ENCODE assay signal across 9 mouse cellular contexts in the genomic region with DNA sequence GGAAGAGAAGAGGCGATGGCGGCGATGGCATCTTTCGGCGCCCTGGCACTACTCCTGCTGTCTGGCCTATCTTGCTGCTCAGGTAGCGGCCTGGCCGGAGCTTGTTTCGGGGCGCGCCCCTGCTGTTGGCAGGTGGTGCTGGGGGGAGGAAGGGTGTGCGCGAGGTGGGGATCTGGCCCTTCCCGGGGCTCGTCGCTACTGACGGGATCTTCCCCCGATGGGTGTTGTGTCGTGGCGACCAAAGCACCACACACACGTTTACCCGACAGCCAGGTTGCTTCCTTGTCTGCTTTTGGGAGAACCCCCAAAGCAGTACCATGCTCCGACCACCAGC. TPM values are rescaled to one million over a fixed set of nuclear protein-coding genes. Genes with fewer than 3 reads are reported as not detected.
DNase-seq lines count a peak whose midpoint lies in the region; ATAC-seq and TF ChIP-seq lines count a peak whose summit lies in the region.
"Had no signal": no experiment of that assay in that cellular context is flagged by ENCODE, and none has a peak within 500 bp of the region (broad histone marks: within the 10 kb centered on the region; RNA-seq: fewer than 3 reads in every experiment).

No protein-coding gene starts in this region.

- 23% methylated on average over 22 of the region's 22 CpGs for WGBS in heart, embryonic 11.5 days (ENCODE audit: insufficient replicate concordance)
- 37% methylated on average over 18 of the region's 22 CpGs for whole genome bisulfite sequencing in forebrain, embryonic 14.5 days
- WGBS in liver, embryonic 15.5 days (ENCODE audit: insufficient replicate concordance) = 14% methylated on average over 22 of the region's 22 CpGs

- peak overlapping the region; percentile 59 for H3K4me2 ChIP-seq in heart, embryonic 11.5 days
- H3K4me2 ChIP-seq in CH12.LX (ENCODE audit: insufficient read depth, low read depth, poor library complexity, severe bottlenecking) = peak overlapping the region; percentile 73; the same call in 1 of the 2 replicates
- H3K4me2 ChIP-seq in forebrain, embryonic 14.5 days (ENCODE audit: low read length) = peak overlapping the region; percentile 56
- H3K4me2 ChIP-seq in liver, embryonic 15.5 days = peak overlapping the region; percentile 76

- no peak for TF ChIP-seq EP300 in CH12.LX (IDR thresholded peaks at IDR 0.05; ENCODE audit: low read length)

- no peaks in the 10 kb centered on the region for H3K27me3 ChIP-seq in heart, embryonic 11.5 days (ENCODE audit: control insufficient read depth, insufficient read depth, low read length)
- no peaks in the 10 kb centered on the region for H3K27me3 ChIP-seq in CH12.LX (replicated peaks)
- no peaks in the 10 kb centered on the region for H3K27me3 ChIP-seq in forebrain, embryonic 14.5 days (replicated peaks; ENCODE audit: control insufficient read depth, insufficient read depth, low read length)
- H3K27me3 ChIP-seq in liver, embryonic 15.5 days = no peaks in the 10 kb centered on the region

- peak; percentile 41 for ATAC-seq in heart, embryonic 11.5 days (replicated peaks; ENCODE audit: insufficient number of reproducible peaks, low FRiP score, low TSS enrichment)
- ATAC-seq in forebrain, embryonic 14.5 days = no peak; the same call in none of the 2 replicates
- ATAC-seq in liver, embryonic 15.5 days (ENCODE audit: insufficient read depth) = peak; percentile 29

- H3K9me3 ChIP-seq in heart, embryonic 11.5 days (replicated peaks; ENCODE audit: control insufficient read depth, low read length) = no peaks in the 10 kb centered on the region
- H3K9me3 ChIP-seq in CH12.LX (replicated peaks; ENCODE audit: low read length) = no peaks in the 10 kb centered on the region
- H3K9me3 ChIP-seq in forebrain, embryonic 14.5 days (replicated peaks; ENCODE audit: control insufficient read depth, low read length) = no peaks in the 10 kb centered on the region
- no peaks in the 10 kb centered on the region for H3K9me3 ChIP-seq in liver, embryonic 15.5 days (replicated peaks)

- 0 out of 2 replicates have a peak, but pooled peaks cover 2% of the 10 kb centered on the region for H3K4me1 ChIP-seq in heart, embryonic 11.5 days (ENCODE audit: control insufficient read depth, insufficient read depth, low read length)
- peaks cover 13 to 46% of the 10 kb centered on the region in 2 experiments for H3K4me1 ChIP-seq in CH12.LX (ENCODE audit: control insufficient read depth in 1 of 2, insufficient read depth in 2 of 2)
- peaks cover 11% of the 10 kb centered on the region; the same call in 1 of the 2 replicates for H3K4me1 ChIP-seq in forebrain, embryonic 14.5 days (ENCODE audit: control insufficient read depth, insufficient read depth, low read length)
- peaks cover 31% of the 10 kb centered on the region for H3K4me1 ChIP-seq in liver, embryonic 15.5 days (replicated peaks)

- dilution Hi-C loops in CH12.LX (cut with MboI; ENCODE audit: extremely low pct_ligation_motif_present, extremely low pct_unique_long_range_greater_than_20kb, low sequenced_read_pairs) = no loop called here

- in situ Hi-C loops in CH12.LX (cut with MboI; ENCODE audit: low pct_ligation_motif_present, low pct_unique_long_range_greater_than_20kb, low sequenced_read_pairs) = loop anchor here (25.0 kb wide), 1 partner anchor 600 kb away; the partner anchor contains the start of genes Fam3a and Ikbkg

- peak; percentile 79; the same call in 1 of the 2 replicates for TF ChIP-seq POLR2A in CH12.LX (IDR thresholded peaks at IDR 0.05; ENCODE audit: low read depth, low read length)

- TF ChIP-seq CTCF in CH12.LX (conservative IDR thresholded peaks at IDR 0.05 in 1 of 2, IDR thresholded peaks at IDR 0.05 in 1 of 2; ENCODE audit: low read depth in 2 of 2, low read length in 2 of 2) = no peak

- H3K9ac ChIP-seq in heart, embryonic 11.5 days (ENCODE audit: low read depth, low read length) = peak overlapping the region; percentile 78
- H3K9ac ChIP-seq in CH12.LX (ENCODE audit: insufficient read depth, low read depth) = peak overlapping the region; percentile 91
- peak overlapping the region; percentile 76 for H3K9ac ChIP-seq in forebrain, embryonic 14.5 days (ENCODE audit: low read length)
- peak overlapping the region; percentile 74 for H3K9ac ChIP-seq in liver, embryonic 15.5 days

- H3K4me3 ChIP-seq in heart, embryonic 11.5 days (ENCODE audit: low read depth, low read length) = peak overlapping the region; percentile 65
- peak overlapping the region; percentile 74 to 90 (median 80) for H3K4me3 ChIP-seq in CH12.LX (replicated peaks in 1 of 3; ENCODE audit: low read depth in 2 of 3, low read length in 2 of 3, poor library complexity in 1 of 3)
- peak overlapping the region; percentile 50 for H3K4me3 ChIP-seq in forebrain, embryonic 14.5 days (ENCODE audit: low read depth, low read length)
- H3K4me3 ChIP-seq in liver, embryonic 15.5 days (replicated peaks) = peak overlapping the region; percentile 72

- DNase-seq in heart, adult 9 months (ENCODE audit: low spot score in 2 of 2) = no peak
- no peak for DNase-seq in CH12.LX (ENCODE audit: extremely low read depth)
- no peak for DNase-seq in forebrain, embryonic 14.5 days (ENCODE audit: low spot score)
- no peak for DNase-seq in B cell, adult 2 months
- no peak for DNase-seq in Muller cell, postnatal 12 days (ENCODE audit: inconsistent ontology term)
- DNase-seq in adrenal gland, postnatal 14 days = no peak

- TF ChIP-seq RAD21 in CH12.LX (IDR thresholded peaks at IDR 0.05; ENCODE audit: low read depth, low read length) = no peak

- H3K27ac ChIP-seq in heart, embryonic 11.5 days (ENCODE audit: low read depth, low read length) = peak overlapping the region; percentile 91
- peak overlapping the region; percentile 50 for H3K27ac ChIP-seq in CH12.LX (ENCODE audit: insufficient read depth, low read depth)
- H3K27ac ChIP-seq in forebrain, embryonic 14.5 days (ENCODE audit: low read depth, low read length) = peak overlapping the region; percentile 78
- H3K27ac ChIP-seq in liver, embryonic 15.5 days (replicated peaks) = peak overlapping the region; percentile 94

- peaks cover 57% of the 10 kb centered on the region for H3K79me2 ChIP-seq in CH12.LX (replicated peaks; ENCODE audit: control insufficient read depth, extremely low read depth, insufficient read depth, poor library complexity, severe bottlenecking)

- H3K36me3 ChIP-seq in heart, embryonic 11.5 days (ENCODE audit: control insufficient read depth, insufficient read depth, low read length) = peaks cover 2% of the 10 kb centered on the region; the same call in 1 of the 2 replicates
- peaks cover 31 to 49% of the 10 kb centered on the region in 2 experiments for H3K36me3 ChIP-seq in CH12.LX (replicated peaks in 1 of 2; ENCODE audit: control insufficient read depth in 1 of 2, insufficient read depth in 1 of 2, low read length in 1 of 2)
- peaks cover 17% of the 10 kb centered on the region for H3K36me3 ChIP-seq in forebrain, embryonic 14.5 days (ENCODE audit: control insufficient read depth, insufficient read depth, low read length)
- H3K36me3 ChIP-seq in liver, embryonic 15.5 days (replicated peaks) = peaks cover 29% of the 10 kb centered on the region

TF ChIP-seq in CH12.LX, 34 proteins besides CTCF, POLR2A, EP300 and RAD21 (continues in another document):
- TF ChIP-seq JUN (IDR thresholded peaks at IDR 0.05; ENCODE audit: insufficient read depth, low read depth, low read length) (no peak), SIN3A (IDR thresholded peaks at IDR 0.05; ENCODE audit: low read length) (peak; percentile 77), KAT2A (IDR thresholded peaks at IDR 0.05; ENCODE audit: insufficient replicate concordance, low read length) (no peak), MAX (IDR thresholded peaks at IDR 0.05; ENCODE audit: low read length) (peak; percentile 14; the same call in 1 of the 2 replicates)

RNA-seq across cellular contexts. Expression of gene Ssr4, which starts 0.4 kb away (rescaled TPM):
- 159 and 162 TPM in 2 replicates for polyA plus RNA-seq in heart, embryonic 11.5 days (2014; fragmentation: Nextera tagmentation; extraction: Ambion mirVana)
- 281 and 350 TPM in 2 replicates for total RNA-seq in CH12.LX (2012; rRNA removed)
- 389 and 428 TPM in 2 replicates for total RNA-seq in CH12.LX (2014; rRNA removed)
- polyA plus RNA-seq in CH12.LX (2012; ENCODE audit: insufficient read length, low read depth) = 260 and 291 TPM in 2 replicates
- 148 and 189 TPM in 2 replicates for polyA plus RNA-seq in forebrain, embryonic 14.5 days (2014; fragmentation: Nextera tagmentation; extraction: Ambion mirVana)
- polyA plus RNA-seq in liver, embryonic 15.5 days (2015; fragmentation: Nextera tagmentation; extraction: Ambion mirVana) = 162 and 163 TPM in 2 replicates
- total RNA-seq in adrenal gland, postnatal 14 days (2021) = 148 and 176 TPM in 2 replicates

RNA-seq across cellular contexts. Expression of gene Idh3g, which starts 0.5 kb away (rescaled TPM):
- polyA plus RNA-seq in heart, embryonic 11.5 days (2014; fragmentation: Nextera tagmentation; extraction: Ambion mirVana) = 285 and 302 TPM in 2 replicates
- total RNA-seq in CH12.LX (2012; rRNA removed) (191 and 219 TPM in 2 replicates), CH12.LX (2014; rRNA removed) (225 and 237 TPM in 2 replicates)
- 191 and 209 TPM in 2 replicates for polyA plus RNA-seq in CH12.LX (2012; ENCODE audit: insufficient read length, low read depth)
- polyA plus RNA-seq in forebrain, embryonic 14.5 days (2014; fragmentation: Nextera tagmentation; extraction: Ambion mirVana) = 253 and 290 TPM in 2 replicates
- 117 and 127 TPM in 2 replicates for polyA plus RNA-seq in liver, embryonic 15.5 days (2015; fragmentation: Nextera tagmentation; extraction: Ambion mirVana)
- total RNA-seq in adrenal gland, postnatal 14 days (2021) = 739 and 769 TPM in 2 replicates

RNA-seq across cellular contexts. Expression of gene Srpk3, which starts 13.0 kb away (rescaled TPM):
- 52.6 and 57.9 TPM in 2 replicates for polyA plus RNA-seq in heart, embryonic 11.5 days (2014; fragmentation: Nextera tagmentation; extraction: Ambion mirVana)
- total RNA-seq in CH12.LX (2012; rRNA removed) (55.2 and 67.5 TPM in 2 replicates), CH12.LX (2014; rRNA removed) (42.7 and 45.7 TPM in 2 replicates)
- 46.1 and 52.3 TPM in 2 replicates for polyA plus RNA-seq in CH12.LX (2012; ENCODE audit: insufficient read length, low read depth)
- 1.1 and 1.8 TPM in 2 replicates for polyA plus RNA-seq in forebrain, embryonic 14.5 days (2014; fragmentation: Nextera tagmentation; extraction: Ambion mirVana)
- polyA plus RNA-seq in liver, embryonic 15.5 days (2015; fragmentation: Nextera tagmentation; extraction: Ambion mirVana) = 1.9 and 2.9 TPM in 2 replicates
- total RNA-seq in adrenal gland, postnatal 14 days (2021) = 0.82 and 2.6 TPM in 2 replicates
- total RNA-seq: common myeloid progenitor, adult 5-6 weeks had no signal

RNA-seq across cellular contexts. Expression of gene Plxnb3, which starts 30.3 kb away (rescaled TPM):
- 0.16 and 0.27 TPM in 2 replicates for polyA plus RNA-seq in heart, embryonic 11.5 days (2014; fragmentation: Nextera tagmentation; extraction: Ambion mirVana)
- total RNA-seq in CH12.LX (2012; rRNA removed) (0.42 and 0.59 TPM in 2 replicates), CH12.LX (2014; rRNA removed) (0.24 and 0.28 TPM in 2 replicates)
- 0.60 and 0.76 TPM in 2 replicates for polyA plus RNA-seq in CH12.LX (2012; ENCODE audit: insufficient read length, low read depth)
- 0.08 and 0.11 TPM in 2 replicates for polyA plus RNA-seq in forebrain, embryonic 14.5 days (2014; fragmentation: Nextera tagmentation; extraction: Ambion mirVana)
- polyA plus RNA-seq in liver, embryonic 15.5 days (2015; fragmentation: Nextera tagmentation; extraction: Ambion mirVana) = 0.29 and 0.45 TPM in 2 replicates
- total RNA-seq in adrenal gland, postnatal 14 days (2021) = 0.96 and 1.3 TPM in 2 replicates
- total RNA-seq: common myeloid progenitor, adult 5-6 weeks had no signal

RNA-seq across cellular contexts. Expression of gene Pdzd4, which starts 37.6 kb away (rescaled TPM):
- polyA plus RNA-seq in heart, embryonic 11.5 days (2014; fragmentation: Nextera tagmentation; extraction: Ambion mirVana) = 0.33 and 0.46 TPM in 2 replicates
- total RNA-seq in CH12.LX (2012; rRNA removed) (0.42 and 0.72 TPM in 2 replicates), CH12.LX (2014; rRNA removed) (0.30 and 0.32 TPM in 2 replicates)
- polyA plus RNA-seq in CH12.LX (2012; ENCODE audit: insufficient read length, low read depth) = 0.85 and 1.1 TPM in 2 replicates
- 5.4 and 8.0 TPM in 2 replicates for polyA plus RNA-seq in forebrain, embryonic 14.5 days (2014; fragmentation: Nextera tagmentation; extraction: Ambion mirVana)
- polyA plus RNA-seq in liver, embryonic 15.5 days (2015; fragmentation: Nextera tagmentation; extraction: Ambion mirVana) = 0.07 and 0.08 TPM in 2 replicates
- 4.4 and 4.5 TPM in 2 replicates for total RNA-seq in adrenal gland, postnatal 14 days (2021)

Comparison
In these comparisons a context has a peak if more than half of its experiments do, and no peak if none do; other contexts are left out.
1. RNA of gene Srpk3, which starts 13.0 kb away (polyA plus RNA-seq): 52.6 to 57.9 TPM in heart, embryonic 11.5 days and 46.1 to 52.3 TPM in CH12.LX; 1.9 to 2.9 TPM in liver, embryonic 15.5 days and 1.1 to 1.8 TPM in forebrain, embryonic 14.5 days; every median in the first group is over 10 times any median in the second.
2. Peak in every context shown above with its lines, with median percentiles within 50 percentile points of each other: H3K27ac ChIP-seq, H3K4me2 ChIP-seq, H3K4me3 ChIP-seq and H3K9ac ChIP-seq.